Mouse (Mus musculus): ENCODE measurements around the gene Trpm6.

- TF ChIP-seq CTCF (IDR thresholded peaks at IDR 0.05; ENCODE audit: low read depth) (no peak), EP300 (IDR thresholded peaks at IDR 0.05; ENCODE audit: low read depth) (no peak)
Observed at GRCm38 (mm10) chr19:18772888-18773488, 23.2 kb downstream of the Trpm6 start.

All from heart, postnatal 0 days (tissue).